Mouse (Mus musculus) midbrain, embryonic 14.5 days (tissue): ENCODE data around the gene Nlgn1. TPM values are rescaled to one million over a fixed set of nuclear protein-coding genes. Genes with fewer than 3 reads are reported as not detected.

Experiments
- ATAC-seq: fragments of 200-750 bp; cut with Nextera tagmentation; 2 replicates; pipeline ENCODE4 v1.8.0; 2017; ENCODE audit warnings: moderate number of reproducible peaks, moderate library complexity; ENCODE audit not compliant: low FRiP score, low TSS enrichment
- DNase-seq: peaks from one replicate; pipeline ENCODE4 v3.0.0-alpha.2; 2015
- H3K27ac ChIP-seq: fragments of 300-500 bp; sonication (generic); replicated peaks from 2 replicates; pipeline ENCODE4 v1.5.1; 2014; ENCODE audit warnings: mild to moderate bottlenecking, low read depth, low read length, moderate library complexity
- H3K27me3 ChIP-seq: fragments of 300-500 bp; sonication (generic); 2 replicates; pipeline ENCODE4 v1.6.1; 2014; ENCODE audit warnings: low read length, control low read depth, mixed read lengths; ENCODE audit not compliant: control insufficient read depth, insufficient read depth
- H3K36me3 ChIP-seq: fragments of 300-500 bp; sonication (generic); 2 replicates; pipeline ENCODE4 v1.6.1; 2014; ENCODE audit warnings: low read length, control low read depth; ENCODE audit not compliant: control insufficient read depth, insufficient read depth
- H3K4me1 ChIP-seq: fragments of 300-500 bp; sonication (generic); 2 replicates; pipeline ENCODE4 v1.6.1; 2014; ENCODE audit warnings: mild to moderate bottlenecking, antibody characterized with exemption, low read length, control low read depth; ENCODE audit not compliant: control insufficient read depth, insufficient read depth
- H3K4me2 ChIP-seq: fragments of 300-500 bp; sonication (generic); 2 replicates; pipeline ENCODE4 v1.6.1; 2014; ENCODE audit warnings: mild to moderate bottlenecking, low read length, moderate library complexity
- H3K4me3 ChIP-seq: fragments of 300-500 bp; sonication (generic); replicated peaks from 2 replicates; pipeline ENCODE4 v1.5.1; 2014; ENCODE audit warnings: low read depth, low read length
- H3K9ac ChIP-seq: fragments of 300-500 bp; sonication (generic); replicated peaks from 2 replicates; pipeline ENCODE4 v1.6.1; 2014; ENCODE audit warnings: mild to moderate bottlenecking, low read length, moderate library complexity
- H3K9me3 ChIP-seq: fragments of 300-500 bp; sonication (generic); 2 replicates; pipeline ENCODE4 v1.6.1; 2016; ENCODE audit warnings: low read length, control low read depth, mixed read lengths; ENCODE audit not compliant: control insufficient read depth
- WGBS: fragments of 180-500 bp; shearing (Covaris S2); extraction: QIAGEN DNeasy Blood & Tissue Kit; methylation state at CpG from one replicate; pipeline ENCODE4 v1.1.7; 2014; 5-methylcytosine and 5-hydroxymethylcytosine counted together
- polyA plus RNA-seq: library from polyadenylated mRNA; unstranded; fragments of >200 nt; fragmentation: Nextera tagmentation; extraction: Ambion mirVana; gene quantifications from 2 replicates; pipeline ENCODE4 v1.2.1, GENCODE M21; 2014

Nlgn1 gene
- polyA plus RNA-seq, 1 experiment from 2014 or later: 26.1 TPM

GRCm38 (mm10) chr3:25443657-25444056 is 888.6 kb downstream of the Nlgn1 start:
- no peaks in the 10 kb centered on the region for H3K36me3 ChIP-seq
- H3K27ac ChIP-seq: no peak overlapping the region
- H3K9ac ChIP-seq: no peak overlapping the region
- no peaks in the 10 kb centered on the region for H3K27me3 ChIP-seq
- no peak overlapping the region for H3K4me3 ChIP-seq
- 0 out of 2 replicates have a peak, but pooled peaks cover 5% of the 10 kb centered on the region for H3K4me1 ChIP-seq
- H3K4me2 ChIP-seq: no peak overlapping the region
- DNase-seq: no peak
- no peaks in the 10 kb centered on the region for H3K9me3 ChIP-seq
- ATAC-seq: no peak
- 86% methylated on average over 3 of the region's 3 CpGs for WGBS

DNA sequence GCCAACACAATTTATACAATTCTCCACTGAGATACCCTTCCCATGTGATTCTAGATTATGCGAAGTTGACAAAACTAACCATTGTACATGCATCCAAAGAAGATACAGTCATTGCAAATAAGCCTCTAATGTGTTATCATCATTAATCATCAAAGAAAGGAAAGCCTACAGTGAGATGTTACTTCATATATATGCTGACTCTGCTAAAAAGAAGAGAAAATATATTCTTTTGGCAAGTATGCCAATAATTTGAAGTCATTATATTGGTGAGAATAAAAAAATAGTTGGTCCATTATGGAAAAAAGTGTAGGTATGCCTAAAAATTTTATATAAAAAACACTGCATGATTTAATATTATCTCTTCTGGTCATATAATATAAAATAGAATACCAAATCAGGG is 889.6 kb downstream of the Nlgn1 start:
- Histone ChIP-seq H3K27me3 (no peaks in the 10 kb centered on the region), H3K36me3 (no peaks in the 10 kb centered on the region), H3K9me3 (no peaks in the 10 kb centered on the region), H3K27ac (no peak overlapping the region), H3K4me3 (no peak overlapping the region), H3K4me2 (no peak overlapping the region), H3K9ac (no peak overlapping the region), H3K4me1 (0 out of 2 replicates have a peak, but pooled peaks cover 3% of the 10 kb centered on the region)
- WGBS: 90% methylated on average over 1 of the region's 1 CpGs
- ATAC-seq (no peak), DNase-seq (no peak)

GRCm38 (mm10) chr3:25426931-25427330 is 905.3 kb downstream of the Nlgn1 start:
- Histone ChIP-seq H3K27me3 (no peaks in the 10 kb centered on the region), H3K4me3 (no peak overlapping the region), H3K4me1 (no peaks in the 10 kb centered on the region), H3K4me2 (no peak overlapping the region), H3K9ac (no peak overlapping the region), H3K36me3 (no peaks in the 10 kb centered on the region), H3K9me3 (no peaks in the 10 kb centered on the region), H3K27ac (no peak overlapping the region)
- ATAC-seq (no peak), DNase-seq (no peak)

GRCm38 (mm10) chr3:25412003-25412402 is 920.3 kb downstream of the Nlgn1 start:
- no peaks in the 10 kb centered on the region for H3K36me3 ChIP-seq
- H3K9ac ChIP-seq: no peak overlapping the region
- ATAC-seq: no peak

More at GRCm38 (mm10) chr3:25412003-25412402, 920.3 kb downstream of the Nlgn1 start:
- H3K27ac ChIP-seq: no peak overlapping the region
- no peak for DNase-seq
- H3K4me3 ChIP-seq: no peak overlapping the region
- no peak overlapping the region for H3K4me2 ChIP-seq
- no peaks in the 10 kb centered on the region for H3K27me3 ChIP-seq
- no peaks in the 10 kb centered on the region for H3K4me1 ChIP-seq
- no peaks in the 10 kb centered on the region for H3K9me3 ChIP-seq
- WGBS: 93% methylated on average over 4 of the region's 4 CpGs
